Mouse (Mus musculus) stomach, postnatal 0 days (tissue): Measurements from ENCODE around the gene Klk1b5.

Experiments
- CTCF ChIP-seq: IDR thresholded peaks from 2 replicates; pipeline ENCODE4 v1.5.1; 2016; ENCODE audit warnings: antibody characterized with exemption, low read depth, mild to moderate bottlenecking, moderate library complexity
- EP300 ChIP-seq: optimal IDR thresholded peaks from 2 replicates; pipeline ENCODE3; 2016; ENCODE audit warnings: antibody characterized with exemption

- TF ChIP-seq CTCF (no peak), EP300 (no peak)
These were observed 7.4 kb upstream of the Klk1b5 start for GRCm38 (mm10) chr7:44208307-44208706.
